Mouse (Mus musculus) granulocyte monocyte progenitor cell, adult 5-6 weeks (primary cell): ENCODE results near the gene Tmem30b. TPM values are rescaled to one million over a fixed set of nuclear protein-coding genes. Genes with fewer than 3 reads are reported as not detected.
A peak's percentile ranks its signal among the peaks of the same experiment; 100 is the strongest.

Experiments
- ATAC-seq: replicated peaks from 2 replicates; pipeline ENCODE4 v1.8.0; 2016; ENCODE audit warnings: mild to moderate bottlenecking, moderate TSS enrichment, inconsistent platforms; ENCODE audit not compliant: poor library complexity, severe bottlenecking
- total RNA-seq, 2 experiments: library from RNA; stranded (forward) in 1 of 2; stranded (reverse) in 1 of 2; fragments of 200-712, 200-1000 nt in 1 of 2; fragments of >200 nt in 1 of 2; fragmentation: Nextera tagmentation in 1 of 2; gene quantifications; 2 replicates each; pipeline ENCODE4 v1.2.3; 2014 to 2017

The Tmem30b gene
- total RNA-seq, 2 experiments from 2014 or later, result not detected

DNA sequence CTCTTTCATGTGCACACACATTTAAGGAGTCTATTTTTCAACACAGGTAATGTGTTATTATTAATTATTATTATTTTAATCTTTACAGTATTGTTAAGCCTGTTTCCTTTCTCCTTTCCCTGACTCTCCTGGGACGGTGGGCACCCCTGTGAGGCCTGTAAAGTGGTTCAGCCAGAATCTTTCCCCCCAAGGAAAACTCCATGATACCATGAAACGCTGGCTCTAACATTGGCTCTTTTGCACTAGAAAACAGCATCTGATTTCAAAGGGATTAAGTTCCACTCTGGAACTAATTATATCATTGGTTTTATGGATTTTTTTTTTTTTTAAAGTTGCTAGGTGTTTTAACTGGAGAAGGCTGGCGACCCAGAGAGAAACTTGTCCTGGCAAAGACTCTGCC lies 24.2 kb downstream of the Tmem30b start:
- no peak for ATAC-seq

- no peak for ATAC-seq
Observed at GRCm38 (mm10) chr12:73521238-73521841, 24.9 kb downstream of the Tmem30b start.

GRCm38 (mm10) chr12:73517768-73518167 lies 28.4 kb downstream of the Tmem30b start:
- ATAC-seq, result no peak

GRCm38 (mm10) chr12:73517022-73517709 lies 29.0 kb downstream of the Tmem30b start:
- ATAC-seq, result peak; percentile 76

- no peak for ATAC-seq
Observed at GRCm38 (mm10) chr12:73516516-73516915, 29.7 kb downstream of the Tmem30b start.

DNA sequence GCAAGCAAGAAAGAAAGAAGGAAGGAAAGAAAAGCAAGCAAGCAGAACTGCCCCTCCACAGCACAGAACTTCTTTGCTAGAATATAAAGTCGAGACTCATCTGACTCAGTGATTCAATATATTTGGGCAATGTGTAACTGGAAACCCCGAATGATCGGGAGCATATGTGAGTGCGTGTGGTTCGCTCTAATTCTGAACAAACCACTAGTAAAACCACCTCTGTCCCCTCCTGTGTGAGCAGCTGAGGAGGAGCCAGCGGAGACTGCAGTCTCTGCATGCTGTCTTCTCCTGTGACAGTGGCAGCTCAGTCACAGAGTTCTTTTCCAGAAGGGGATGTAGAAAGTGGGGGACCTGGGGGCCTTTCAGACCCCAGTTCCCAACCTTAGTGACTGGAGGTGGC lies 31.5 kb downstream of the Tmem30b start:
- no peak for ATAC-seq

- ATAC-seq, result no peak
Observed at GRCm38 (mm10) chr12:73513958-73514357, 32.2 kb downstream of the Tmem30b start.

DNA sequence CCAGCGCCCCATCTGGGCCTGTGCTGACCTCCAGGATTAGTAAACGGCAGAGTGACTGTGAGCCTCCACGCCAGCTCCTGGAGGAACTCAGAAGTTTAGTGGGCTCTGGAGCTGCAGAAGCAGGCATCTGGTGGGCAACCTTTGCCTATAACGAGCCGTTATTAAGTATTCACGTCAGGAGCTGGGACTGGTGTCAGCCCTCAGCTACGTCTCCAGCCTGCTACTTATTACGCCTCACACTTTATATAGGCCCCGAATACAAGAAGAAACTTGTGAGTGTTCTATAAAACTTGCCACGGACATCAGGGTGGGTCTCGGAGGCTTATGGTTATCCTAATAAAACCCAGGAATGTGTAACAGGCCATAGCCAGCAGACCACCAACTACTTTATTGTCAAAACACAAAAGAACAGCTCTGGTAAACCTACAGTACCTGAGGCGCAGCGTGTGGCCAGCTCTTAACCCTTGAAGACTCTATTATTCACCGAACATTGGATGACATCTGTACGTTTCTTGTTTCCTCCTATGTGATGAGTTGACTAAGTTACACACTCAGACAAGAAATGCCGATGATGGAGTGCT lies 34.6 kb downstream of the Tmem30b start:
- ATAC-seq, result no peak

GRCm38 (mm10) chr12:73507105-73507504 lies 39.1 kb downstream of the Tmem30b start:
- ATAC-seq, result no peak

- ATAC-seq, result no peak
Observed at GRCm38 (mm10) chr12:73506648-73507047, 39.5 kb downstream of the Tmem30b start.

- ATAC-seq, result no peak
Observed at GRCm38 (mm10) chr12:73500689-73501326, 45.4 kb downstream of the Tmem30b start.

- no peak for ATAC-seq
Observed at GRCm38 (mm10) chr12:73495172-73495571, 51.0 kb downstream of the Tmem30b start.

DNA sequence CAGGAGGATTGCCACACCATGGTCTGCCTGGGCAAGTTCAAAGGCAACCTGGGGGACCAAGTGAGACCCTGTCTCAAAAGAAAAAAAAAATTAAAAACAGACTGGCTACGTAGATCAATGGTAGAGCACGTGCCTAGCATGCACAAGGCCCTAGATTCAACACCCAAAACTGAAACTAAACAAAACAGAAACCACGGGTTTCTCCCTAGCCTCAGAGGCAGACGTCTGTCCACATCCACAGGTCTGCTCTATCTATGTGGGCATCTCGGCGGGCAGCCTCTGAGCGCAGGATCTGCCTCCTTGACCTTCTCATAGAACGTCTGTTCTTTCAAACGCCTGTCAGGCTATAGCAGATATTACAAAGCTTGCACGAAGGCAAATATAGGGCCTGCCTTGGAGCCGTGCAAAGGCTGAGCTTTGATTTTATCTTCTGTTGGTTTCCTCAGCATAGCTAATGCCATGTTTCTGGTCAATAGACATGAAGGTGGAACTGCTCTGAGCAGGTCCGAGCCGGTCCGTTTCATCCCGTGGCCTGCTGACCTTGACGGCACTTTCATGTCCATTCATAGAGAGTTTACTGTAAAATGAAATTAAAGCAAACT lies 52.2 kb downstream of the Tmem30b start:
- no peak for ATAC-seq

Other genes with a start within 250 kb of the Tmem30b start
- 0.99 and 1.6 TPM in 2 replicates for gene Prkch, start 38.4 kb upstream of the Tmem30b start, total RNA-seq (2014; fragmentation: Nextera tagmentation)
- 2.6 and 5.3 TPM in 2 replicates for gene Prkch, start 38.4 kb upstream of the Tmem30b start, total RNA-seq (2017)